Mouse (Mus musculus): ENCODE data around the gene Iars2.
A peak's percentile ranks its signal among the peaks of the same experiment; 100 is the strongest.
"Not testable (repeated sequence)": the region's sequence is repeated elsewhere in the genome, so short reads cannot be mapped to it uniquely, and the experiment has no call there.

The Iars2 gene

GRCm38 (mm10) chr1:185331983-185332430, 2.8 kb upstream of the Iars2 start, which contains the start of gene Bpnt1:
Gene Bpnt1 (plus strand): TSS chr1:185332149.
- peak; percentile 92 for DNase-seq (ENCODE audit: low spot score)

- no peak for DNase-seq (ENCODE audit: low spot score)
These were observed 2.2 kb upstream of the Iars2 start for GRCm38 (mm10) chr1:185331364-185331763.

- DNase-seq (ENCODE audit: low spot score) = no peak
These were observed 655 bp upstream of the Iars2 start for GRCm38 (mm10) chr1:185329851-185330250.

GRCm38 (mm10) chr1:185327754-185328345, 1.3 kb downstream of the Iars2 start:
- DNase-seq (ENCODE audit: low spot score) = not testable (repeated sequence)

- DNase-seq (ENCODE audit: low spot score) = no peak
These were observed 13.2 kb downstream of the Iars2 start for GRCm38 (mm10) chr1:185315846-185316568.

- DNase-seq (ENCODE audit: low spot score) = no peak
These were observed 14.7 kb downstream of the Iars2 start for GRCm38 (mm10) chr1:185314546-185314945.

- no peak for DNase-seq (ENCODE audit: low spot score)
These were observed 17.2 kb downstream of the Iars2 start for GRCm38 (mm10) chr1:185311949-185312348.

- no peak for DNase-seq (ENCODE audit: low spot score)
These were observed 20.3 kb downstream of the Iars2 start for GRCm38 (mm10) chr1:185308908-185309307.

GRCm38 (mm10) chr1:185308334-185308733, 20.9 kb downstream of the Iars2 start:
- DNase-seq (ENCODE audit: low spot score) = no peak

GRCm38 (mm10) chr1:185307645-185308044, 21.6 kb downstream of the Iars2 start:
- DNase-seq (ENCODE audit: low spot score) = no peak

- DNase-seq (ENCODE audit: low spot score) = no peak
These were observed 22.4 kb downstream of the Iars2 start for GRCm38 (mm10) chr1:185306836-185307235.

GRCm38 (mm10) chr1:185302816-185303215, 26.4 kb downstream of the Iars2 start:
- DNase-seq (ENCODE audit: low spot score) = no peak

GRCm38 (mm10) chr1:185298496-185298895, 30.7 kb downstream of the Iars2 start:
- DNase-seq (ENCODE audit: low spot score) = no peak

- DNase-seq (ENCODE audit: low spot score) = no peak
These were observed 32.3 kb downstream of the Iars2 start for GRCm38 (mm10) chr1:185296850-185297249.

- DNase-seq (ENCODE audit: low spot score) = no peak
These were observed 36.4 kb downstream of the Iars2 start for GRCm38 (mm10) chr1:185292646-185293360.

GRCm38 (mm10) chr1:185291336-185291735, 37.9 kb downstream of the Iars2 start:
- DNase-seq (ENCODE audit: low spot score) = no peak

- no peak for DNase-seq (ENCODE audit: low spot score)
These were observed 40.0 kb downstream of the Iars2 start for GRCm38 (mm10) chr1:185289231-185289630.

- no peak for DNase-seq (ENCODE audit: low spot score)
These were observed 42.1 kb downstream of the Iars2 start for GRCm38 (mm10) chr1:185287066-185287465.

- DNase-seq (ENCODE audit: low spot score) = peak; percentile 26
These were observed 44.0 kb downstream of the Iars2 start for GRCm38 (mm10) chr1:185285171-185285570.

- DNase-seq (ENCODE audit: low spot score) = peak; percentile 25
These were observed 44.5 kb downstream of the Iars2 start for GRCm38 (mm10) chr1:185284740-185285139.

GRCm38 (mm10) chr1:185283247-185283646, 45.9 kb downstream of the Iars2 start:
- DNase-seq (ENCODE audit: low spot score) = no peak

- peak; percentile 13 for DNase-seq (ENCODE audit: low spot score)
These were observed 46.4 kb downstream of the Iars2 start for GRCm38 (mm10) chr1:185282846-185283245.

- no peak for DNase-seq (ENCODE audit: low spot score)
These were observed 48.6 kb downstream of the Iars2 start for GRCm38 (mm10) chr1:185280616-185281015.

Measured in lung, postnatal 25 days (tissue).